Mouse (Mus musculus): ENCODE measurements around the gene Il10. TPM values are rescaled to one million over a fixed set of nuclear protein-coding genes. Genes with fewer than 3 reads are reported as not detected.

Gene Il10
- polyA plus RNA-seq, 1 experiment from 2014 or later: not detected

DNA sequence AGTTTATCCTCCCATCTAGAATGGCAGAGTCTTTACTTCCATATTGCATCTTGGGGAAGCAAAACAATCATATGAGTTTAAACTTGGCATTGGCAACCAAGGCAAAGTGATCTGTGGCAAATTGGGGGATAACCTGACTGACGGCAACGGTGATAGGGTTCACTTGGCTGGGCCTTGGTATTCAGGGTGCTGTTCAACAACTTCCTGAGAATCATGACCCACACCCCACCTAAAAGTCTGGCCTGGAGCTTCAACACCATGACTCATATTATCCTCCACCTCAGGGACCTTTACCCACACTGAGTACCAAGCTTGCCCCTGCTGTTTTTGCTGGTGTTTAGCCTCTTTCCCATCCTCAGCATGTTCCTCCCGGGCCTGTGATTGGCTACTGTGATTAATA, 19.3 kb upstream of the Il10 start:
- 89% methylated on average over 3 of the region's 3 CpGs for WGBS
- Histone ChIP-seq H3K36me3 (no peaks in the 10 kb centered on the region), H3K9ac (replicated peaks) (no peak overlapping the region), H3K27me3 (no peaks in the 10 kb centered on the region), H3K27ac (replicated peaks) (no peak overlapping the region), H3K4me1 (no peaks in the 10 kb centered on the region), H3K4me2 (replicated peaks) (no peak overlapping the region), H3K9me3 (no peaks in the 10 kb centered on the region), H3K4me3 (no peak overlapping the region)
- ATAC-seq (ENCODE audit: low FRiP score, low read depth): no peak

DNA sequence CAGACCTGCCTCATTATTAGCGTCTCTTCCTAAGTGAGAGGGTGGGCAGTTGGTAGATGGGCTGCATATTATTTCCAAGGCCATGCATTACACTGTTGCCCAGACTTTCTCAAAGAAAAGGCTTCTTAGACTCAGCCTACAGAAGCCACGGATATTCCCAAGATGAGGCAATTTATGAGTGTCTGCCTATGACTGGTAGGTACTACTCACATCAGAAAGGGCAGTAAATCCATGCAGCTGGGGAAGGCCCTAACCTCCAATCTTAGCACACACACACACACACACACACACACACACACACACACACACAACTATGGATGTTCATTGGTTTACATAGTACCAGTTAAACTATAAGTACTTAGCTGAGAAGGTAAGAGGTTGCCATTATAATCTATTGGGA, 17.1 kb upstream of the Il10 start:
- H3K27me3 ChIP-seq: no peaks in the 10 kb centered on the region
- no peak overlapping the region for H3K4me3 ChIP-seq
- H3K4me2 ChIP-seq (replicated peaks): no peak overlapping the region
- no peak overlapping the region for H3K27ac ChIP-seq (replicated peaks)
- 87% methylated on average over 2 of the region's 2 CpGs for WGBS
- H3K9me3 ChIP-seq: no peaks in the 10 kb centered on the region
- no peaks in the 10 kb centered on the region for H3K36me3 ChIP-seq
- no peak overlapping the region for H3K9ac ChIP-seq (replicated peaks)
- H3K4me1 ChIP-seq: no peaks in the 10 kb centered on the region
- no peak for ATAC-seq (ENCODE audit: low FRiP score, low read depth)

DNA sequence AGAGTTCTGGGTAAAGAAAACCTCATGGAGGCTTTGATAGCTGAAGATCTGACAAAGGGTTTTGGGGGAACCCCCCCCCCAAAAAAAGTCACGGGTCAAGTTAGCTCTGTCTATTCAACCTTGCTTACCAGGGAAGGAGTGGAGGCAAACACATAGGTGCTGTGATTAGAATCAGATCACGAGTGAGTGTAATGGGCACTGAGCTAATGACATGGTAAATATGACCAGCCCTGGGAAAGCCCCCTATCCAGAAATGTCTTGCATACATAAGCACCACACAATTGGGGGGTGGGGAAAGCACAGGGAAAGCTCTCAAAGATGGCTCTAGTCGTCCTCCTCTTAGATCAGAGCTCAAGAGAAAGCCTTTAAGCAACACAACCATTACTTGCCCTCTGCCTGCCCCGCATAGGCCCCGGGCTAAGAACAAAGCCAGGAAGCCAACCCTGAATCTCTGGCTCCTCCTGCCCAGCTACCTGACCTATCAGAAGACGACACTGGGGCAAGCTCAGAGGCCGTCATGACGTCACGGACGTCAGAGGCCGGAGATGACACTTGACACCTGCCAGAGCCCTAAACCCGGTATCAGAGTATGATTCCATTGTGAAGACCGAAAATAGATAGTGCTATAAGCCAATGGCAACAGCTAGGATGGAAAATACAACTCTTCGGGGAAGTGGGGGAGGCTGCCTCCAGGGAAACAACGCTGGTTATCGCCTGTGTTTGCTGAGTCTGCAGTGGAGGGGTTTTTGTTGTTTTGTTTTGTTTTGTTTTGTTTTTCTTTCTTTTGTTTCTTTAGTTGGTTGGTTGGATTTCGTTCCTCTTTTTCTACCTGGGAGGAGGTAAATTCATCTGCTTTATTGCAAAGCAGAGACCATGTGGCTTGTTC, 16.4 kb upstream of the Il10 start:
- Histone ChIP-seq H3K4me1 (no peaks in the 10 kb centered on the region), H3K36me3 (no peaks in the 10 kb centered on the region), H3K27me3 (no peaks in the 10 kb centered on the region), H3K4me2 (replicated peaks) (no peak overlapping the region), H3K9ac (replicated peaks) (no peak overlapping the region), H3K4me3 (no peak overlapping the region), H3K9me3 (no peaks in the 10 kb centered on the region), H3K27ac (replicated peaks) (no peak overlapping the region)
- 62% methylated on average over 17 of the region's 17 CpGs for WGBS
- ATAC-seq (ENCODE audit: low FRiP score, low read depth): no peak

DNA sequence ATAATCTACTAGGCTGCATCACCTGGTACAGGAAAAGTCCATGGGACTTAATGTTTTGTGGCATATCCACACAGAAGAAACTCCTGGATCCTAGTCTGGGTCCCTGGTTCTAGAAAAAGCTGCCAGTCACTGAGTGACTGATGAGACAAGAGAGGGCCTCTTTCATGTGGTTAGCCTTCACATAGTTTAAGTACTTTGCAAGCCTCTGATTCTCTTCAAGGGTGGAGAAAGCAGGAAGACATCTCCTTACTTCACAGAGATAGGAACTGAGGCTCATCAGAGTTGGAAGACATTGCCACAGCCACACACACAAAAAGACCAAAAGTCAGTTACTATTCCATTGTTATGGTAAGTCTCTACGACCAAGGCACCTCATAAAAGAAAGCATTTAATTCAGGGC, 13.6 kb upstream of the Il10 start:
- Histone ChIP-seq H3K4me1 (no peaks in the 10 kb centered on the region), H3K27me3 (no peaks in the 10 kb centered on the region), H3K27ac (replicated peaks) (no peak overlapping the region), H3K36me3 (no peaks in the 10 kb centered on the region), H3K9ac (replicated peaks) (no peak overlapping the region), H3K4me2 (replicated peaks) (no peak overlapping the region), H3K9me3 (no peaks in the 10 kb centered on the region), H3K4me3 (no peak overlapping the region)
- 76% methylated on average over 1 of the region's 1 CpGs for WGBS
- ATAC-seq (ENCODE audit: low FRiP score, low read depth): no peak

DNA sequence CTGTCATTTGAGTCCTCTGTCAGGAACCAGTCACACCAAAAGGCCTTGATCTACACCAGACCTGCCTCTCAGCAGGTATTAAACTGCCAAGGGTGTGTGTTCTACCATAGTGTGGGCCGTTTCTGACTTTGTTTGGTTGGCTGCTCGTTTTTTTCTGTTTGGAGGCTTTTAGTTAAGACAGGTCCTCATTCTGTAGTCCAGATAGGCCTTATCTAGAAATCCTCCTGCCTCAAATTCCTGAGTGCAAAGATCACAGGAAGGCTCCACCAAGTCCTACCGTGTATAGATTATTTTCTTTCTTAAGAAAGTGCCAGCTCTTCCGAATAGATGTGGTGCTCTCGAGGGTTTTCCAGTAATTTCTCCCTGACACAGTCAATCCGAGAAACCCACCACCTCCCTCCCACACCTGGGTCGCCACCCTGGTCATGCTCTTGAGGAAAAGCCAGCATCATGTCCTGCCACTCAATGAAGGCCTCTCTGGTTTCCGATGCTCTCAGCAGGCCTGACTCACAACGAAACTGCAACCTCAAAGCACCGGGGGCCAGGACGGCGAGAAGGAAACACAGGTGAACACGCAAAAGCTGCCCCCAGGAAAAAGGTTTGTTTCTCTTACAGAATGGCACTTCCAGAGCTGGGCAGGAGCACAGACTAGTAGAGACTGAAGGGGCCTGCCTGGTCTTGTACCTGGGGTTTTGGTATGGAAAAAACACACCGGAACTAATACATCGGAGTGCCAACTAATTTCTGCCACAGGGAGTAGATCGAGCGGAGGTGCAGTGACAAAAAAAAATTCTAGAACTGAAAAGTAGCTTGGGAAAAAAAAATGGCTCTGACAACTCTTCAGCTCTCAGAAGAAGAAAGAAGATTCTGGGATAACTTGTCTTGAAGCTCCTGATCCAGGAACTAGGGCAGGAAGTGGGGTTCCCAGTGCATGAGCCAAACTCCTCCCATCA, 9.2 kb upstream of the Il10 start:
- no peak overlapping the region for H3K27ac ChIP-seq (replicated peaks)
- H3K4me1 ChIP-seq: no peaks in the 10 kb centered on the region
- H3K9ac ChIP-seq (replicated peaks): no peak overlapping the region
- WGBS: 87% methylated on average over 17 of the region's 17 CpGs
- H3K4me2 ChIP-seq (replicated peaks): no peak overlapping the region
- no peak for ATAC-seq (ENCODE audit: low FRiP score, low read depth)
- H3K9me3 ChIP-seq: no peaks in the 10 kb centered on the region
- no peaks in the 10 kb centered on the region for H3K36me3 ChIP-seq
- H3K27me3 ChIP-seq: no peaks in the 10 kb centered on the region
- H3K4me3 ChIP-seq: no peak overlapping the region

DNA sequence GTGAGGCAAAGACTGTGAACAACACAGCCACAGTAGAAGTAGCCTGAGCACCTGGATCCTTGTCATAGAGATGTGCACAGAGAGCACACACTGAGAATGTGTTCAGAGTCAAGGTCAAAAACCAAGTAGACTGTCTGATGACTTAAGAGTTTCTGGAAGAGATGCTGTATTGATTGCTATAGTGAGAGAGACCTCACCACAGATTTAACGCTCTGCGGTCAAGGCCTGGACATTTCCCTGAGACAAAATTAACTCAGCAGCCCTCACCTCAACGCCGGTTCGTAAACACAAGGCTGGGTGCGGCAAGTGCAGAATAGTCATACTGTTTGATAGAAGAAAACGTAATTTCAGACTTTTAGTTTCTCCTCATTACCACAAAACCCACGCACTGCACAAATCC, 7.2 kb upstream of the Il10 start:
- H3K9ac ChIP-seq (replicated peaks): no peak overlapping the region

DNA sequence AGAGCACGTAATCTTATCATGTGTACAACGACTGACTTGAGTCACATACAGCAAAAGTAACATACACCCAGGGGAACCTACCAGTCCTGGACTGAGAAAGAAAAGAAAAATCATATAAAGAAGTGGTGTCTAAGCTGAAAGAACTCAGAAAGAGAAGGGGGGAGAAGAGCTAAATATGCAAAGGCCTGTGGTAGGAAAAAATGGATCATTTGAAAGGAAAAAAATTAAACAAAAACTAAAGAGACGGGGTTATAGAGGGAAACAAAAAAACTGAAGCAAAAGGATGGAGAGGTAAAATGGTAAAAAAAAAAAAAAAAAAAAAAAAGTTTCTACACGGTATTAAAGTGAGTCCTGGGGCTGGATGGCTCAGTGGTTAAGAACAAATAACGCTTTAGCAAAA, 5.7 kb upstream of the Il10 start:
- no peak for ATAC-seq (ENCODE audit: low FRiP score, low read depth)
- H3K27ac ChIP-seq (replicated peaks): no peak overlapping the region
- H3K4me2 ChIP-seq (replicated peaks): no peak overlapping the region
- no peaks in the 10 kb centered on the region for H3K4me1 ChIP-seq
- H3K9ac ChIP-seq (replicated peaks): no peak overlapping the region
- H3K9me3 ChIP-seq: no peaks in the 10 kb centered on the region
- no peaks in the 10 kb centered on the region for H3K27me3 ChIP-seq
- H3K36me3 ChIP-seq: no peaks in the 10 kb centered on the region
- H3K4me3 ChIP-seq: no peak overlapping the region
- WGBS: 96% methylated on average over 5 of the region's 5 CpGs

More for the DNA sequence above, 7.2 kb upstream of the Il10 start:
- Histone ChIP-seq H3K4me1 (no peaks in the 10 kb centered on the region), H3K36me3 (no peaks in the 10 kb centered on the region), H3K27me3 (no peaks in the 10 kb centered on the region), H3K27ac (replicated peaks) (no peak overlapping the region), H3K4me2 (replicated peaks) (no peak overlapping the region), H3K9me3 (no peaks in the 10 kb centered on the region), H3K4me3 (no peak overlapping the region)
- WGBS: 78% methylated on average over 8 of the region's 8 CpGs
- ATAC-seq (ENCODE audit: low FRiP score, low read depth): no peak

DNA sequence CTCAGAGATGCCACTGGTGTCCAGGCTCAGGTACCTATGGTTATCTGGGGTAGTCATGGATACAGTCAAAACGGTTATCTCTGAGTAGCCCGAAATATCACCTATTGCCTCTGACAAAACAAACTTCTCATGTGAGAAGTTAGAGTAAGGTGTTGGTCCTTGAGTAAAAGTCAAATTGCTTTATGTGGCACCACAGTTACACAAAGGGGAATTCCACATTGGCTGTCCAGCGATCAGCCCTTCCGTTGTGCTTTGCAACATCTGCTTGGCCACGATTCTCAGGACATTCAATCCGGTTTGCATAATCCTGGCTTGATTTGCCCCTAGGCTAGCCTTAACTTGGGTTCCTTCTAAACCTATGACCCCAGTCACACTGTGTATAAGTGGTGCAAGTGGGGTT, 4.4 kb upstream of the Il10 start:
- ATAC-seq (ENCODE audit: low FRiP score, low read depth): no peak
- Histone ChIP-seq H3K4me1 (no peaks in the 10 kb centered on the region), H3K36me3 (no peaks in the 10 kb centered on the region), H3K27me3 (no peaks in the 10 kb centered on the region), H3K9me3 (no peaks in the 10 kb centered on the region), H3K27ac (replicated peaks) (no peak overlapping the region), H3K4me3 (no peak overlapping the region), H3K9ac (replicated peaks) (no peak overlapping the region), H3K4me2 (replicated peaks) (no peak overlapping the region)
- 92% methylated on average over 6 of the region's 6 CpGs for whole genome bisulfite sequencing

DNA sequence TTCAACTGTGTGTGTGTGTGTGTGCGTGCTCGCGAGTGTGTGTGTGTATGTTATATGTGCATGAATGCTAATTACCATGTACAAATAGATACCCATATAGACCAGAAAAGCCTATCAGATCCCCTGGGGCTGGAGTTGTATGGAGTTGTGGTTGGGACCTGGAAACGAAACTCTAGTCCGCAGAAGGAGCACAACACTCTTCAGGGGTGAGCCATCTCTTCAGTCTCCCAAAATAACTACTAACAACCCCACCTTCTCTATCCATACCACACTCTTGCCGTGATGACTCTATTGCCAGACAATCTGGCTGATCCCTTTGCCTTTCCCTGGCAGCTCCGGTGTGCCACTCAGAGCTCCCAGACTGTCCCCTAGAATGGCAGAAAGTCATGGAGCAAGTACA, 3.8 kb upstream of the Il10 start:
- Histone ChIP-seq H3K27me3 (no peaks in the 10 kb centered on the region), H3K9me3 (no peaks in the 10 kb centered on the region), H3K36me3 (no peaks in the 10 kb centered on the region), H3K4me3 (no peak overlapping the region), H3K4me2 (replicated peaks) (no peak overlapping the region), H3K4me1 (no peaks in the 10 kb centered on the region), H3K9ac (replicated peaks) (no peak overlapping the region), H3K27ac (replicated peaks) (no peak overlapping the region)
- no peak for ATAC-seq (ENCODE audit: low FRiP score, low read depth)
- 96% methylated on average over 7 of the region's 7 CpGs for WGBS

DNA sequence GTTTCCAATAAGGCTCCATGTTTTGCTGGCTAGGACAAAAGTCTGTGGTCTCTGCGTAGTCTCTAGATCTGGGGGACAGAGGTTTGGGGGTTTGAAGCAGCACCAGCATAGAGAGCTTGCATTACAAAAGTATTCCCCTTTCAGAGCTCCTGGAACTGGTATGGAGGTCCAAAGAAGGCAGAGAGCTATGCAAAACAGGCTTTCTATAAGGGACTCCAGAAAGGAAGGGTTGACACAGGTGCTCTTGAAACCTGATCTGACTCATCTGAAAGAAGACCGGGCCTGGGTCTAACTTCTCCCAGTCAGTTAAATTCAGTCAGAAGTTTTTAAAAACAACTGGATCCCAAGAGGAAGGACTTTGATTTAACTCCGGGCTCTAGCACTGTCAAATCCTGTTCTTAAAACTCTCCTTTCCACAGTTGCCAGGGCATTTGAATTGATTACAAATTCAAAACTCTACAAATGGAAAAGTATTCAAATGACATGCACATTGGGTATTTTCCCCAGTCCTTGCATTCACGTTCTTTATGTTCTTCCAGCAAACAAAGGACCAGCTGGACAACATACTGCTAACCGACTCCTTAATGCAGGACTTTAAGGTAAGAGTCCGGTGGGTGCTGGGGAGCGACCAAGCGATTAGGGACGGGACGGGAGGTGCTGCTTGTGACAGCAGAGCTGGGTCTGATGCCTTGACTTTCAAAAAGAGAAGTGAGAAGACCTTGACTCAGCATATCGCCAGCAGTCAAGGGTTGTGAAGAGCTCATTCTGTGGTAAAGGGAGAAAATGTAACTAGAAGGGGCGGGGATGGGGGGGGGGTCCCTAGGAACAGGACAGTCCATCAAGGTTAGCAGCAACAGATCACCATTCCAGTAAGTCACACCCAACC, 1.0 kb downstream of the Il10 start:
- H3K36me3 ChIP-seq: no peaks in the 10 kb centered on the region
- WGBS: 45% methylated on average over 12 of the region's 12 CpGs
- H3K4me1 ChIP-seq: 0 out of 2 replicates have a peak, but pooled peaks cover 3% of the 10 kb centered on the region
- ATAC-seq (ENCODE audit: low FRiP score, low read depth): no peak
- no peak overlapping the region for H3K9ac ChIP-seq (replicated peaks)
- no peak overlapping the region for H3K4me3 ChIP-seq
- H3K9me3 ChIP-seq: no peaks in the 10 kb centered on the region
- H3K4me2 ChIP-seq (replicated peaks): no peak overlapping the region
- no peak overlapping the region for H3K27ac ChIP-seq (replicated peaks)
- H3K27me3 ChIP-seq: 0 out of 2 replicates have a peak, but pooled peaks cover 6% of the 10 kb centered on the region

DNA sequence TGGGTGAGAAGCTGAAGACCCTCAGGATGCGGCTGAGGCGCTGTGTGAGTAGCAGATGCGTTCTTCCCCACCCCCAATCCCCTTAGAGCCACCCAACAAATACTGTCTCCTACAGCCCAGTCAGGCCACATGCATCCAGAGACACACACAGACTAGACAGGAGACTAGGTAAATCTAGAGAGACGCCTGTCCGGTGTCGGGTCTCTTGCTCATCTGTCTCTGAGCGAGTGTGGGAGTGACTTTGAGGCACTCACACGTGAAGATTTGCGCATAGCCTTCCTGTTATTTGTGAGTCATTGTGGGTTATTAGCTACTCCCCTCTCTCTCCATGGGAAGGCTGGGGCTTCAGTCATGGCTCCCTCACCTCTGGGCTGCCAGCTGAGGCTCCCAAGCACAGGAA, 1.8 kb downstream of the Il10 start:
- no peak overlapping the region for H3K9ac ChIP-seq (replicated peaks)
- H3K9me3 ChIP-seq: no peaks in the 10 kb centered on the region
- H3K4me1 ChIP-seq: 0 out of 2 replicates have a peak, but pooled peaks cover 3% of the 10 kb centered on the region
- no peaks in the 10 kb centered on the region for H3K36me3 ChIP-seq
- H3K4me3 ChIP-seq: no peak overlapping the region
- 74% methylated on average over 9 of the region's 9 CpGs for whole genome bisulfite sequencing
- H3K27me3 ChIP-seq: 0 out of 2 replicates have a peak, but pooled peaks cover 6% of the 10 kb centered on the region
- H3K27ac ChIP-seq (replicated peaks): no peak overlapping the region
- H3K4me2 ChIP-seq (replicated peaks): no peak overlapping the region
- no peak for ATAC-seq (ENCODE audit: low FRiP score, low read depth)
